Mouse (Mus musculus): ENCODE results near the gene Ace3.

Gene Ace3

DNA sequence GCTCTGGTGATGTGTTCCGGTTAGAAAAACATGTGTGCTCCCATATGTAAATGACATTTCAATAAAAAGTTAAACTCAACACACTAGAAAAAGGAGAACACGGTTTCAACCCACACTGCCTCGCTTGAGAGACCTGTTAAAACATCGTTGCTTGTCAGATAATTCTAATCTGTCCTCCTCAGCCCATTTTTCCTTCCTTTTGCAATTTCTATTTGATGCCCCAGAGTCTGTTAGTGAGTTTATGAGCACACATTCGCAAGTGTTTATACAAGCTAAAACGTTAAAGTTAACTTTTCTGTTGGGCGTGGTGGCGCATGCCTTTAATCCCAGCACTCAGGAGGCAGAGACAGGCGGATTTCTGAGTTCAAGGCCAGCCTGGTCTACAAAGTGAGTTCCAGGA lies 40.5 kb downstream of the Ace3 start:
- DNase-seq (ENCODE audit: extremely low read depth, insufficient read length, low spot score), result no peak

- peak; percentile 94 for DNase-seq (ENCODE audit: extremely low read depth, insufficient read length, low spot score)
Measured at GRCm38 (mm10) chr11:106036548-106037417, 42.3 kb downstream of the Ace3 start, which contains the start of gene Dcaf7. Dcaf7 (plus strand) TSS chr11:106036872.

DNA sequence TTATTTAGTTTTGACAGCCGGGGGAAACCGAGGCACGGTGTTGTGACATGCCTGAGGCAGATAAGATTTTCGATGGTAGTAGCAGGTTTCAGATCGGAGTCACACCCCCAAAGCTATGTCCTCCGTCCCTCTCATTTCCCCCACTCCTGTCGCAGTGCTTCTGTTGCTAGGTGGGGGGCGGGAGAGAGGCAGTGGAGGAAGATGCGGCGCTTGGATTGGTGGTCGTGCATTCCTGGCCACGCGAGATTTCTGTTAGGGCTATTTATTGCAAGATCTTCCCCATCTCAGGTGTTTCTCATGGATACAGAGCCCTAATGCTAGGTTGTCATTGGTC lies 42.9 kb downstream of the Ace3 start:
- peak; percentile 41 for DNase-seq (ENCODE audit: extremely low read depth, insufficient read length, low spot score)

- no peak for DNase-seq (ENCODE audit: extremely low read depth, insufficient read length, low spot score)
Measured at GRCm38 (mm10) chr11:106044349-106044748, 49.9 kb downstream of the Ace3 start.

GRCm38 (mm10) chr11:106045256-106045655 lies 50.8 kb downstream of the Ace3 start:
- no peak for DNase-seq (ENCODE audit: extremely low read depth, insufficient read length, low spot score)

DNA sequence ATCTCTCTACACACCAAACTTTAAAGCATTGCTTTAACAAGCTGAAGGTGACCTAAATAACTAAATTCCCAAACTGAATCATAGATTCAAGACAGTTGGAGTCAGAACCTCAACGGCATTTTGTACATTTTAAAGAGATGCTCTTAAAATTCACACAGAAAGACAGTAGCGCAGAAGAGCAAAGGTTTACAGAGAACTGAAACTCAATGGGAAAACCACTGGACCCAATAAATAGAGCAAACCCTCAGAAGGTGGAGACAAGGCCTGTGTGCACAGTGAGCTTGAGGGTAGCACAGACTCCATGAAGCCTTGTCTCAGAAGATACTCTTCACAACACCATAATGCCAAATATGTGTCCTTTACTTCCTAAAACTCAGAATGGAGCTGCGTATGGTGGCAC lies 51.3 kb downstream of the Ace3 start:
- no peak for DNase-seq (ENCODE audit: extremely low read depth, insufficient read length, low spot score)

- no peak for DNase-seq (ENCODE audit: extremely low read depth, insufficient read length, low spot score)
Measured at GRCm38 (mm10) chr11:106046584-106046983, 52.1 kb downstream of the Ace3 start.

- DNase-seq (ENCODE audit: extremely low read depth, insufficient read length, low spot score), result no peak
Measured at GRCm38 (mm10) chr11:106053921-106054320, 59.4 kb downstream of the Ace3 start.

GRCm38 (mm10) chr11:106054600-106054999 lies 60.1 kb downstream of the Ace3 start:
- no peak for DNase-seq (ENCODE audit: extremely low read depth, insufficient read length, low spot score)
